Mouse (Mus musculus): ENCODE measurements at regions not wholly inside any gene's neighbourhood (a gene's known extent, or its start where the extent isn't known, plus 50 kb on each side); places are given as distances from the start of the nearest gene placed in this dataset.

DNA sequence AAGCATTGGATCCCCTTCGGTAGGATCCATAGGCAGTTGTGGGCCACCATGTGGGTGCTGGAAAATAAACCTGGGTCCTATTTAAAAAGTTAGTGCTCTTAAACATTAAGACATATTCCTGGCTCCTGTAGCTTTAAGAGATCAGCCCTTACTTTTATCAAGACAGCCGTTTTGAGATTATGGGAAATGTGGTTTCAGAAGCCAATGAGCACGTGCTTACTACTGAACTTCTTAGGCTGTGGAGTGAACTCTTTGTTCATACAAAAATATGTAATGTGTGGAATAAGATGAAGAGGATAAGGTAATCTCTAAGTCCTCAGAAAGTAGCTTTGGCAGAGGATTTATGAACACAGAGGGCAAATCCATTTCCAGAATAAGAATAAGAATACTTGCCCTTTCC, 1738.7 kb upstream of the Acvr2a start:
- no peak for TF ChIP-seq POLR2AphosphoS5 (IDR thresholded peaks at IDR 0.05; ENCODE audit: borderline replicate concordance, low read depth, low read length)
- TF ChIP-seq MAZ (IDR thresholded peaks at IDR 0.05; ENCODE audit: low read depth, low read length), result no peak
- TF ChIP-seq TBP (IDR thresholded peaks at IDR 0.05; ENCODE audit: low read depth, low read length), result no peak
- no peak for TF ChIP-seq CHD1 (IDR thresholded peaks at IDR 0.05; ENCODE audit: low read depth, low read length)
- TF ChIP-seq MEF2A (IDR thresholded peaks at IDR 0.05; ENCODE audit: extremely low read depth, insufficient replicate concordance, low read depth, low read length, poor library complexity, severe bottlenecking), result no peak
- 0 out of 2 replicates have a peak, but pooled peaks have one; percentile 30 for TF ChIP-seq MYC (IDR thresholded peaks at IDR 0.05; ENCODE audit: low read depth, low read length)
- no peak for TF ChIP-seq ZC3H11A (IDR thresholded peaks at IDR 0.05; ENCODE audit: low read depth, low read length)
- no peak for TF ChIP-seq POLR2AphosphoS2 (IDR thresholded peaks at IDR 0.05; ENCODE audit: low read length)
- peak; percentile 92 for TF ChIP-seq BHLHE40 (IDR thresholded peaks at IDR 0.05; ENCODE audit: borderline replicate concordance, low read depth, low read length)
- no peak for TF ChIP-seq E2F4 (IDR thresholded peaks at IDR 0.05; ENCODE audit: borderline replicate concordance, low read depth, low read length)
- TF ChIP-seq GATA1 (IDR thresholded peaks at IDR 0.05; ENCODE audit: low read depth, low read length), result peak; percentile 40; the same call in 1 of the 2 replicates
- no peak for TF ChIP-seq USF2 (IDR thresholded peaks at IDR 0.05; ENCODE audit: borderline replicate concordance in 1 of 2, insufficient read depth in 1 of 2, low read depth in 1 of 2, low read length in 2 of 2)
- TF ChIP-seq MYB (IDR thresholded peaks at IDR 0.05; ENCODE audit: low read depth, low read length), result no peak
- peak; percentile 54; the same call in 1 of the 2 replicates for TF ChIP-seq USF1 (IDR thresholded peaks at IDR 0.05; ENCODE audit: low read depth, low read length)
- no peak for TF ChIP-seq ZNF384 (IDR thresholded peaks at IDR 0.05; ENCODE audit: low read depth, low read length)
- TF ChIP-seq CTCF (IDR thresholded peaks at IDR 0.05 in 2 of 3, conservative IDR thresholded peaks at IDR 0.05 in 1 of 3; ENCODE audit: control insufficient read depth in 1 of 3, insufficient read depth in 1 of 3, low read depth in 2 of 3, low read length in 3 of 3, poor library complexity in 1 of 3, severe bottlenecking in 1 of 3), result no peak
- TF ChIP-seq NRF1 (IDR thresholded peaks at IDR 0.05; ENCODE audit: insufficient read depth, low read depth, low read length, poor library complexity, severe bottlenecking), result no peak
- no peak for TF ChIP-seq UBTF (IDR thresholded peaks at IDR 0.05; ENCODE audit: borderline replicate concordance, insufficient read depth, low read depth, low read length)
- TF ChIP-seq MAFK (IDR thresholded peaks at IDR 0.05; ENCODE audit: borderline replicate concordance, low read depth, low read length), result no peak
- no peak for TF ChIP-seq ELF1 (IDR thresholded peaks at IDR 0.05; ENCODE audit: low read depth, low read length)
- TF ChIP-seq GABPA (IDR thresholded peaks at IDR 0.05; ENCODE audit: low read depth, low read length), result no peak
- TF ChIP-seq KAT2A (conservative IDR thresholded peaks at IDR 0.05; ENCODE audit: low read depth, low read length), result no peak
- TF ChIP-seq EP300 (IDR thresholded peaks at IDR 0.05; ENCODE audit: low read depth in 1 of 2, low read length in 2 of 2), result peak in 1 of 2 experiments; percentile 64; a peak in 1 of 4 replicates
- no peak for TF ChIP-seq NELFE (IDR thresholded peaks at IDR 0.05; ENCODE audit: low read depth, low read length)
- peak; percentile 61; the same call in 1 of the 2 replicates for TF ChIP-seq SIN3A (IDR thresholded peaks at IDR 0.05; ENCODE audit: low read length)
- no peak for TF ChIP-seq ZMIZ1 (IDR thresholded peaks at IDR 0.05; ENCODE audit: low read depth, low read length)
- TF ChIP-seq MXI1 (IDR thresholded peaks at IDR 0.05; ENCODE audit: low read depth, low read length), result no peak; the same call in 1 of the 2 replicates
- no peak for TF ChIP-seq HCFC1 (IDR thresholded peaks at IDR 0.05; ENCODE audit: low read depth, low read length)
- TF ChIP-seq JUND (IDR thresholded peaks at IDR 0.05; ENCODE audit: low read depth, low read length), result no peak
- peak; percentile 79 for TF ChIP-seq MAX (IDR thresholded peaks at IDR 0.05; ENCODE audit: low read length)
- TF ChIP-seq CHD2 (IDR thresholded peaks at IDR 0.05; ENCODE audit: low read length), result no peak
- TF ChIP-seq RAD21 (IDR thresholded peaks at IDR 0.05; ENCODE audit: low read depth, low read length), result no peak
- TF ChIP-seq ZKSCAN1 (IDR thresholded peaks at IDR 0.05; ENCODE audit: low read depth, low read length), result no peak
- Histone ChIP-seq H3K4me1 (ENCODE audit: control insufficient read depth in 1 of 2, insufficient read depth in 2 of 2, low read length in 2 of 2) (no peaks in the 10 kb centered on the region), H3K9ac (ENCODE audit: control insufficient read depth, low read depth, low read length, poor library complexity, severe bottlenecking) (no peak overlapping the region), H3K4me3 (ENCODE audit: control insufficient read depth in 1 of 2, insufficient read depth in 1 of 2, low read depth in 2 of 2, low read length in 2 of 2) (no peak overlapping the region), H3K9me3 (replicated peaks; ENCODE audit: insufficient read depth, low read length) (no peaks in the 10 kb centered on the region), H3K27ac (ENCODE audit: control insufficient read depth, low read depth, low read length) (no peak overlapping the region), H3K79me2 (ENCODE audit: control insufficient read depth, insufficient read depth, low read length, poor library complexity) (no peaks in the 10 kb centered on the region), H3K27me3 (ENCODE audit: control insufficient read depth in 1 of 2, insufficient read depth in 2 of 2, low read length in 2 of 2) (no peaks in the 10 kb centered on the region), H3K36me3 (ENCODE audit: control insufficient read depth in 1 of 2, insufficient read depth in 2 of 2, low read length in 2 of 2) (peaks cover 0 to 3% of the 10 kb centered on the region in 2 experiments; a peak in 1 of 4 replicates)
- peak; percentile 8 for DNase-seq (ENCODE audit: low read depth, low spot score)

Measured in MEL (cell line).